Mouse (Mus musculus): ENCODE results near the gene Trp53i11.

Gene Trp53i11

DNA sequence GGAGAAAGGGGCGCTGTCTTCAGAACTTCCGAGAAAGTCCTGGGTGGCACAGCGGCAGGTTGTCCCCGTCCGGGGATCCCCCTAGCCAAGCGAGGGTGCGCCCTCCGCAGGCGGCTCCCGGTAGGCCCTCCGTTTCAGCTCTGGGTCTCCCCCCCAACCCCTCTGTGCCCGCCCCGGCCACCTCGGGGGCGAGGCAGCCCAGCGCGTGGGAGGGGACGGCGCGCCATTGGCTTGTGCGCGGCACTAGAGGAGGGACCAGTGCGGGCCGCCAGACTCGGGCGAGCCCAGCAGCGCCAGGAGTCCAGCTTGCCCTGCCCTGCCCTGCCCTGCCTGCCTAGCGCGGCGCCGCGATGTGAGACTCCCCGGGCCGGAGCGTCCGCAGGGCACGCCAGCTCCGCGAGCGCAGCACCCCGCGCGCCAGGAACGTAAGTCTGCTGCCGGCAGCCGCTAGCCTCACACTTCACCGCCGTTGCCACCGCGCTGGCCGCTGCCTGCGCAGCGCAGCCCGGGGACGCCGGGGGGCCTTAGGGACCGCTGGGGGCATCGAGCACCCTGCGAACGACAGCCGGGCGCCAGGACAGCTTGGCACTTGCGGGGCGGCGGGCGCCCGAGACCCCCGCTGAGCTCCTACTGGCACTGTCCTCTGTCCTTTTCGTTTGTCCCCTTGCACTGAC lies at the start of gene Trp53i11:
Gene Trp53i11 (plus strand): TSS at position 226 of the 674 bp plus-strand sequence.
- peak; percentile 98 for DNase-seq

DNA sequence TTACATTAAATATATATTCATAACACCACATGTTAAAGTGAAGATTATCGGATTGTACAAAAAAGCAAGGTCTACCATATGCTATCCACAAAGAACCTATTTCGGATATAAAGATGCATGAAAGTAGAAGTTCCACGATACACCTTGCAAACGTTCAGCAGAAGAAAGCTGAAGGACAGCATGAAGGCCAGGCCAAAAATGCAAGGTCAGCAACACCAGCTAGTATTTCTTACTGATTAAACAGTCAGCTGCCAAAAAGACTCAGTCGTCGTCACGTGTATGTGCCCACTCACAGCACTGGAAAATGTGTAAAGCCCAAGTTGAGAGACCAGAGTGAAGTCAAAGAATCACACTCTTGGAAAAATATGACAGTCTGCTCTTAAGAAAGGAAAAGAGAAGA lies 47.9 kb upstream of the Trp53i11 start:
- DNase-seq, result no peak

- DNase-seq, result no peak
Measured at GRCm38 (mm10) chr2:93141329-93141728, 46.0 kb upstream of the Trp53i11 start.

DNA sequence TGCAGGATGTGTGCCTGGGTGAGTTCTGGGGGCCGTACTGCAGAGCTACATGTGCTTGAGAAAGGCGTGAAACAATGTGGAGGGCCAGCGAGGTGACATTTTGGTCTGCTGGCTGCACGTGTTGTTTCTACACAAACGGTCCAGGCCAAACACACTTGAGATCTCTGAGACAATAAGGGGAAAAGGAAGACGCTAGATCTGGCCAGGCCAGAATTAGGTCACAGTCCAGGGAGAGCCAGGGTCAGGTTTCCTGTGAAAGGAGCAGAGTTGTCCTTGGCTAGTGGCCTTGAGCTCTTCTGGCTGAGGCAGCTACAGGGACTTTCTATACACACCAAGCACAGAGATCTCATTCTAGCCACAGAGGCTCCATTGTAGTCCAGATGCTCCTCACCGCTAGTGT lies 44.7 kb upstream of the Trp53i11 start:
- DNase-seq, result no peak

GRCm38 (mm10) chr2:93144126-93144525 lies 43.2 kb upstream of the Trp53i11 start:
- DNase-seq, result no peak

DNA sequence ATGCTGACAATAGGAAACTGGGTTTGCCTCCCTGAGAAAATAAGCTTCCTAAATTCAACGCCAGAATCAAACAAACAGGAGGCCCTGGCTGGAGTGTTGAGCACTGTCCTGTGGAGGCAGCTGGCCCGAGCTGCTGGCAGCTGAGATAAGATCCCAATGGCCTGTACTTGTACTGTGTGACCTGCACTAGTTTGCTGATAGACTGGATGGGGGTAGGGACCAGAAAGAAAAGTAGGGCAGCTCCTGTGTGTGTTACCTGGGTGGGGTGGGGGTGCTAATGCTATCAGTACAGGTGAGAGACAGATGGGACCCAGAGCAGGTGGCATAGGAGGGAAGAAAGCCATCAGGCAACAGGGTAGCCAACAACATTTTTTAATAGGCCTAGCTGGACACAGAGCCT lies 37.3 kb upstream of the Trp53i11 start:
- no peak for DNase-seq

DNA sequence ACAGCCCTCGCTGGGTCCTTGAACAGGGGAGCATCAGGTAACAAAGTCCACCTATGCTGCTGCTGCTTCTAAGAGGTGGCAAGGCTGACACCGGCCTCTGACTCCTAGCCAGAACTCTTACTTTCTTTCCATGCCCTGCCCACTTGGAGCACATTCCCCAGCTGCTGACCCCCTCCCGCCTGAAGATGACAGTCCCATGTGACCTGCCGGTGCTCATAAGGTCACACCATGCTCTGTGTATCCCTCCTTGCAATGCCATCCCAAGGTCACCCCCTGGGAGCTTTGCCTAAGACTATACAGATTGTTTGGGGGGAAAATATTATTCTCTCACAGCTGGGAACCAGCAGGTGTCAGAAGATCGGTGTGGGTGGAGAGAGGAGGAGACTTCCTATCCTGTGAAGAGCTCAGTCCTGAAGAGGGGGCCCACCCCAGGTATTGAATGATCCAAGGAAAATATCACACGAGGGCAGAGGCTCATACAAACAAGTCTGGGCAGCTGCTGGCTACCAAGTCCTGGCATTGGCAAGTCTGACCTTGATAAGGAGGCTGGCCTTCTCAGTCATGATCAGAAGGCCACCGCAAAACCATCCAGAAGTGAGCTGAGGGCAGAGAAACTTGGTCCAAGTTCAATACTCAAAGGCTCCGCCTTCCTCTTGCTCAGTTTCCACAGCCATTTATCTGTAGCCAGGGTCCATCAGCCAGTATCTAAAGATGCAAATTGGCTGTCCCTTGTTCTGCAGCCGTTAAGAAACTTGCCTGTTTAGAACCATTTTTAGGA lies 36.5 kb upstream of the Trp53i11 start:
- no peak for DNase-seq

DNA sequence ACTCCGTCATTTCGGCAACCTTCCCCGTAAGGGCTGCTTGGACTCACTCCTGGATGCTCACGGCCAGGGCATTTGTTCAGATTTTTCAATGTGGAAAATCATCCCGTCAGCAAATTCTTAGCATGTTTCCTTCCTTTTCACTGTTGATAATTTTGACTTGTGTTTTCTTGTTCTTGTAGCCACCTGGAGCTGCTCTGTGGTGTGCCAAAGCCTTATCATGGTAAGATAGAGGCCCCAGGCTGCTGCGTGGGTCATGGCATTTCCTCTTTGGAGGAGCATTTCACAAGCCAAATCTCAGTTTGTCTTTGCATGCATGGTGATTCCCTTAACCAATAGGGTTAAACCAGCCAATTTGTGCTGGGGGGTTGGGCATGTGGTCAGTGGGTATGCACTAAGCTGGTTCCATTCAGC lies 35.2 kb upstream of the Trp53i11 start:
- no peak for DNase-seq

DNA sequence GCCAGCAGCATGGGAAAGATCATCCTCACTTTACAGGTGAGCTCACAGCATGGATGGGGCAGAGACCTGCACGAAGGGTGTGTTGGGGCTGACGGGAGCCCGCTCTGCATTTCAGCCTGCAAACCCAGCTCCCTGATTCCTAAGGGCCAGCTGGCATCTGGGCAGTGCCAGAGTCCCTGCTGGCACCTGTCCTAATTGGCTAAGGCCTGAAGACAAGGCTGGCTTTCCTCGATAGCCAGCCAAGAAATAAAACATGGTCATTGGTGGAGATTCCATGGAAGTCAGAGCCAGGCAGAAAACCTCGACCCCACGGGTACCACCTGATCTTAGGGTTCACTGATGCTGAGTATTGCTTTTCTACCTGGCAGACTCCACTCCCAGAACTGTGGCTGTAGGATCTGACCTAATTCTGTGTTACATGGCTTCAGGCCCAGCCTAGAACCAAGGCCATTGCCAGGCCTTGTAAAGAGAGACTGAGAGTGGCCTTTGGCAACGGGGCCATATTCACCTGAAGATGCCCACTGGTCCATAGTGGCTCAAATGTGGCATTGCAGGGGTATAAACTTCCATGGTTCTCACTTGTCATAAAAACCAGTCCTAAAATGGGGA lies 34.4 kb upstream of the Trp53i11 start:
- no peak for DNase-seq

- no peak for DNase-seq
Measured at GRCm38 (mm10) chr2:93153833-93154232, 33.5 kb upstream of the Trp53i11 start.

GRCm38 (mm10) chr2:93154486-93155032 lies 32.8 kb upstream of the Trp53i11 start:
- no peak for DNase-seq

DNA sequence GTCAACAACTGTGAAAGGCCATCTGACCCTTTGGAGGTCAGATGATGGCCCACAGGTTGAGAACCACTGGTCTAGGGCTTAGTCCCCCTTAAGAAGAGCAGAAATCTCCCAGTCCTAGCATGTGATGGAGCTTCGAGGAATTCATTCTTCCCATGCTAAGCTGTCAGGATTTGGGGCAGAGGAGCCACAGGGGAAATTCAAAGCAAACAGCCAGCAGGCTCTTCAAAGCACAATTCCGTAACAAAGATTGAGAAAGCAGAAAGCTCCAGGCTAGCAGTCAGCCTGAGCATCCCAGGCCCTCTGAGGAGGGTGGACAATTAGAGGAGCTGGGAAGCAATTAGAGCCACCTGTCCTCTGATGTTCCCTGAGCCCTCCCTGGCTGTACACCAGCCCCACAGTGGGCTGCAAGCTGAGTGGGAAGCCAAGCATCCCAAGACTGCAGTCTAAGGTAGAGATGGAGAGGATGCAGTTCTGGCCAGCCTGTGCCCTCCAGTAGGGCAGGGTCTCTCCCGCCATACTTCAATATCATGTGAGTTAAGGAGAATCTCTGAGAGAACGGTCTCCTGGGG lies 26.8 kb upstream of the Trp53i11 start:
- DNase-seq, result no peak

GRCm38 (mm10) chr2:93161914-93162664 lies 25.3 kb upstream of the Trp53i11 start:
- DNase-seq, result peak; percentile 51 to 54

DNA sequence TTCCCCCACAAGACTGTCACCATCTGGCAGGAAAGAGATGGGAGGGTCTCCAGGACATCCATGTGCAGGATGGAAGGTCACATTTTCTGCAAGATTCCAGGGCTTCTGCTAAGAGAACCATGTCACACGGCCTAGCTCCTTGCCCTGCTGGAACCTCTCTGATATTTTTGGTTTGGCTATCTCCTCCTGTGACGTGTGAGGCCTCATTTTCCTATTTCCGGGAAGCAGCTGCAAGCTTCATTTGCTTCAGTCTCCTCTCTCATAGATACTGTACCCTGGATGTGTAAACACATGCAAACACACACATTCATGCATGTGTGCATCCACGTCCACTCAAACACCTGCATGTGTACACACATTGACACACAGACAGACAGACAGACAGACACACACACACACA lies 24.6 kb upstream of the Trp53i11 start:
- peak; percentile 71 for DNase-seq

DNA sequence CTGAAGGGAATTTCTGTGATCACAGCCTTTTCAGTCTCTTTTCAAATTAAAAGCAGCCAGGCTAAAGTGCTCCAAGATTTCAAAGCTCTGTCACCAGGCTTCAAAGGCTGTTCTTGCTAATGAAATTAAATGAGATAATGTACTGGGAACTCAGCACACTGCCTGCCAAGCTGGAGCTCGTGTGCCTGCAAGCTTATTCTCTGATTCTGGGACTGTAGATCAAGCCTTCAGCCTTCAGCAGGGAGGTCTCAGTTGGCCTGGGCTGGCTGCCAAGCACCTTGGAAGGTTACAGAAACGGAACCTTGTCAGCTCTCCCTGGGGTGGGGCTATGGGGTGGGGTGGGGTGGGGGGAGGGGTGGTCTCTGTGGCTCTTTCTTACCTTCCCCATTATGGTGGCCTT lies 24.0 kb upstream of the Trp53i11 start:
- peak; percentile 66 to 70 for DNase-seq

DNA sequence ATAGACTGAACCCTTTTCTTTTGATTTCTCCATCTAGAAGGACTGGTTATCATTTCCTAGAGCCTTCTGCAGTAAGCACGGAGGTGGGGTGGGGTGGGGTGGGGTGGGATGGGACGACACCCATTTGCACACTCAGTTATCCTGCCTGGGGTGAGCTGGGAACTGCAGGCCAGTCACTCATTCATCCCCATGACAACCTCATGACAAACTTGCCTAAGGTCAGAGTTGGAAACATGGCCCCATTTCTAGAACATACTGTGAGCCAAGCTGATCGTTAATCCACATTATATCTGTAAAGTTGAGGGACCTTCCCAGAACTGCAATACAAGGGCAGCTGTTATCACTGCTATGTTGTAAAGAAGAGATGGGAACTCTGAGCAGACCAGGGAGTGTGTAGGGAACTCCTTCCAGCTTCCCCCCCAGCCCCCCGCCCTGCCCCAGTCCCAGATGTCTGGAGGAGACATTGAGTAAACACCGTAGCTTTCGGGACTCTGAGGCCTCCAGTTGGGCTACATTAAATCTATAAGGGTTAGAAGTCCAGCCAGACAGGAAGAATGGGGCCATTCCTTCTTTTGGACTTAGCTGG lies 23.5 kb upstream of the Trp53i11 start:
- DNase-seq, result no peak

- no peak for DNase-seq
Measured at GRCm38 (mm10) chr2:93166295-93166694, 21.1 kb upstream of the Trp53i11 start.

DNA sequence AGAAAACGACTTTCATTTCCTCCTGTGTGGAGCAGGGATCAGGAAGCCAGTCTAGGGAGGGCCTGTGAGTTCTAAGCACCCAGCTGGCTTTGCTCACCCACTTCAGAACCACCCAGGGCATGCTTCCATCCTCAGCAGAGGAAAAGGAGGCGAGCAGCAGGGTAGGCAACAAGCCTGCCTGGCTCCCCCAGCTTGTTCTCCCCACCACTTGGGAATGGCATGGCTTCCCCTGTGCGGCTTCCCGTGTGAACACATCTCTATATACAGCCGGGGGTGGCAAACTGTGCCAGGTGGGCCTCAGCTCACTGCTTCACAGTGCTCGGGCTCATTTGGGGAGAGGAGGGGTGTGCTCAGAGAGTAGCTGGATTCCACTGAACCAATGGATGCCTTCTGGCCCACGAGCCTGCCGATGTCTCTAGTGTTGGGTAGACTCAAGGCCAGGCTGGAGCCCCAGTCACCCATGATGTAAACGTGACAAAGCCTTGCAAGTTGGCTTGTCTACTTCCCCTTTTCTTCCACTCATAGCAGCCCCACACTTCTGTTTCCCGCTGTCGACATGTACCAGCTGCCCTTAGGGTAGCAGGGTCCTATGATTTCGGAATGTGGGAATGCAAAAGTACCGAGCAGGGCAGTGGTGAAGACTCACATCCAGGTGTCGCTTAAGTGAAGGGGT lies 20.5 kb upstream of the Trp53i11 start:
- peak; percentile 73 to 76 for DNase-seq

DNA sequence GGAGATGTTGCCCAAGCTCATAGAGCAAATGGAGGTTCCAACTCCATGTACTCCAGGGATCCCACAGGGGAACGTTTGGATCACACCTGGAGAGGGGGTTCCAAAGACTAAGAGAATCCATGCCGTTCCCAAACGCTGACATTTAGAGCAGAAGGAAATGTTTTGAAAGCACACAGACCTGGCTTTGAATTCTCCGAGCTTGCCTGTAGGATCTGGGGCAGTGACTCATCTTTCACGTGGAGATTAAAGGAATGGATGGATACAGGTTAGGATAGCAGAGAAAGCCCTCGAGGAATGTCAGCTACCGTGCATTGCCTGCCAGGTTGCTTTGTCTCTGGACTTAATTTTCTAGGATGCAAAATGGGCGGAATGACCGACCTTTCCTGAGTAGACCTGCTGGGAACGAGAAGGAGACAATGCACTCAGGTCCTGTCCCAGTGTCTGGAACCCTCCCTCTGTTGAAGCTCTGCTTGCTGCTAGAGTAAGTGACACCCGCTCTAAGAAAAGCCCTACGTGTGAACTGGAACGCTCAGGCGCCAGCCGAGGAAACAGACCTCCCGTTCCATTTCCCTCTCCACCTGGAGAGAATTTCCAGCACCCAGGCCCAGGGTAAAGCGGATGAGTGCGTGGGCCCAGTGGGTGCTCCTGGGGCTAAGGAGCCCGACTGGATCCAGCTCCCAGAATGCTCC lies 17.0 kb upstream of the Trp53i11 start:
- DNase-seq, result no peak

DNA sequence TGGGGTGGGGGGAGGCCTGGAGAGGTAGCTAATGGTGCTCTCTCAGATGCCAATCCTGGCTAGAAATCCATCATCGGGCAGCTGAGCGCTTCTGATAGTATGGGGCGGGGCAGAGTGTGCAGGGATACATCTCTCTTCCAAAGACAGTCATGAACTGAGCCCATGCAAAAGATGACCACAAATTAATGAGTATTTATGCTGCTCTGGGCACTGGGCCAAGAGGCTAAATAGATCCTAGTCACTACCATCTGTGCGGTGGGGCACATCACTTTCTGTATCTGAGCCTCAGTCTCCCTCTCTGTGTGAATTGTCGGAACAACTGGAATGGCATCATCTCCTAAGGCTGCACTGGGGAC lies 16.5 kb upstream of the Trp53i11 start:
- no peak for DNase-seq

DNA sequence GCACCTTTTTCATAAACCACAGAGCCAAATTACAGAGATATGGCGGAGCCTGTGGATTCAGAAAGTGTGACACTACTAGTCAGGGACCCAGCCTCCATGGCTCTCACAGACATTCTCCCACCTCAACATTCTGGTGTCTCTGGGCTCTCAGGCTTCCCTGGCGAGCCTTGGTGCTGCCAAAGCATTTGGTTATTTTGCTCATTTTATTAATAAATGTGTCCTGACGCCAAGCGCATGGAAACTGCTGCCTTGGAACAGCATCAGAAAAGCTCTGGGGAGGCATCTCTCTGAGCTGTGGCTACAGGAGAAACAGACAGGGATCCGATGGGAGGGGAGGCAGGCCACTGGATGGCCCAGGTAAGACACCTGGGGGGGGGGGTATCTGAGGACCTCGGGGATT lies 15.4 kb upstream of the Trp53i11 start:
- DNase-seq, result no peak
